Mouse (Mus musculus): Measurements from ENCODE around the gene Trappc10. TPM values are rescaled to one million over a fixed set of nuclear protein-coding genes. Genes with fewer than 3 reads are reported as not detected.
"Not testable (repeated sequence)": the region's sequence is repeated elsewhere in the genome, so short reads cannot be mapped to it uniquely, and the experiment has no call there.

Gene Trappc10
- polyA plus RNA-seq, 1 experiment from 2014 or later: 16.4 TPM

GRCm38 (mm10) chr10:78211311-78211710 lies 33.1 kb downstream of the Trappc10 start:
- WGBS (ENCODE audit: insufficient replicate concordance): 70% methylated on average over 6 of the region's 6 CpGs

DNA sequence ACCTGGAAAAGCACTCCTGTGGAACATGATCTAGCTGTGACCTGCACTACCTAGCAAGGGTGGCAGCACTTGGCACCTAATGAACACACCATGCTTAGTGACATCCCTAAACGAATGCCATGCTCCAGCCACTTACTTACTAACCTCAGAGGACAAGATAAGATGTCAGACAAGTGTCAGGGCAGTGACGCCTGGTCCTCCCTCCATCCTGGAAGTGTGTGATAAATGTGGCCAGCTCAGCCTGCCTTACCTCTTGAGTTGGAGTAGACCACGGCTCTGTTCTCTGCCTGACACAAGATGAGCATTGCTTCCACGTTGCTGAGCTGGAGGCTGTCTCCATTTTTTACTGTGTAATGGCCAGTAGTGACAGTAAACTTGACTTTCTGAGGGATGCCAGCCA lies 43.3 kb downstream of the Trappc10 start:
- 55% methylated on average over 4 of the region's 4 CpGs for WGBS (ENCODE audit: insufficient replicate concordance)
- no peak overlapping the region for H3K4me2 ChIP-seq
- no peak overlapping the region for H3K4me3 ChIP-seq (ENCODE audit: low read depth, low read length)
- no peaks in the 10 kb centered on the region for H3K4me1 ChIP-seq (ENCODE audit: control insufficient read depth, insufficient read depth, low read length)
- H3K9ac ChIP-seq (ENCODE audit: low read depth, low read length): no peak overlapping the region
- peaks cover 33% of the 10 kb centered on the region for H3K36me3 ChIP-seq (ENCODE audit: control insufficient read depth, insufficient read depth, low read length)
- no peaks in the 10 kb centered on the region for H3K9me3 ChIP-seq (replicated peaks; ENCODE audit: control insufficient read depth, low read length)
- H3K27me3 ChIP-seq (ENCODE audit: control insufficient read depth, insufficient read depth, low read length): no peaks in the 10 kb centered on the region
- ATAC-seq (replicated peaks; ENCODE audit: insufficient number of reproducible peaks, low FRiP score, low TSS enrichment): no peak
- no peak overlapping the region for H3K27ac ChIP-seq (ENCODE audit: low read depth, low read length)

More at GRCm38 (mm10) chr10:78211311-78211710, 33.1 kb downstream of the Trappc10 start:
- peaks cover 23% of the 10 kb centered on the region for H3K36me3 ChIP-seq (ENCODE audit: control insufficient read depth, insufficient read depth, low read length)
- H3K4me3 ChIP-seq (ENCODE audit: low read depth, low read length): no peak overlapping the region
- H3K9me3 ChIP-seq (replicated peaks; ENCODE audit: control insufficient read depth, low read length): no peaks in the 10 kb centered on the region
- no peak overlapping the region for H3K4me2 ChIP-seq
- H3K27ac ChIP-seq (ENCODE audit: low read depth, low read length): no peak overlapping the region
- no peaks in the 10 kb centered on the region for H3K4me1 ChIP-seq (ENCODE audit: control insufficient read depth, insufficient read depth, low read length)
- H3K27me3 ChIP-seq (ENCODE audit: control insufficient read depth, insufficient read depth, low read length): no peaks in the 10 kb centered on the region
- ATAC-seq (replicated peaks; ENCODE audit: insufficient number of reproducible peaks, low FRiP score, low TSS enrichment): no peak
- H3K9ac ChIP-seq (ENCODE audit: low read depth, low read length): no peak overlapping the region

GRCm38 (mm10) chr10:78192933-78193332 lies 51.5 kb downstream of the Trappc10 start:
- Histone ChIP-seq H3K27me3 (ENCODE audit: control insufficient read depth, insufficient read depth, low read length) (no peaks in the 10 kb centered on the region), H3K4me3 (ENCODE audit: low read depth, low read length) (no peak overlapping the region), H3K36me3 (ENCODE audit: control insufficient read depth, insufficient read depth, low read length) (peaks cover 41% of the 10 kb centered on the region), H3K9me3 (replicated peaks; ENCODE audit: control insufficient read depth, low read length) (no peaks in the 10 kb centered on the region), H3K27ac (ENCODE audit: low read depth, low read length) (no peak overlapping the region), H3K9ac (ENCODE audit: low read depth, low read length) (no peak overlapping the region), H3K4me1 (ENCODE audit: control insufficient read depth, insufficient read depth, low read length) (no peaks in the 10 kb centered on the region), H3K4me2 (no peak overlapping the region)
- 76% methylated on average over 5 of the region's 5 CpGs for WGBS (ENCODE audit: insufficient replicate concordance)
- ATAC-seq (replicated peaks; ENCODE audit: insufficient number of reproducible peaks, low FRiP score, low TSS enrichment): no peak

DNA sequence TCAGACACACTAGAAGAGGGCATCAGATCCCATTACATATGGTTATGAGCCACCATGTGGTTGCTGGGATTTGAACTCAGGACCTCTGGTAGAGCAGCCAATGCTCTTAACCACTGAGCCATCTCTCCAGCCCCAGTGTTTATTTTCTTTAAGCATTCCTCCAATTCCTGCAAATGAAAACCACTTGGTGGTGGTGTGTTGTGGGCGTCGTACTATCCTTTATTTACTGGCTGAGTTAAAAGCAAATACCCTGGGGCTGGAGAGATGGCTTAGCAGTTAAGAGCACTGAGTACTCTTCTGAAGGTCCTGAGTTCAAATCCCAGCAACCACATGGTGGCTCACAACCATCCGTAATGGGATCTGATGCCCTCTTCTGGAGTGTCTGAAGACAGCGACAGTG lies 58.4 kb downstream of the Trappc10 start:
- not testable (repeated sequence) for H3K9ac ChIP-seq (ENCODE audit: low read depth, low read length); H3K4me3 ChIP-seq (ENCODE audit: low read depth, low read length); ATAC-seq (replicated peaks; ENCODE audit: insufficient number of reproducible peaks, low FRiP score, low TSS enrichment); H3K9me3 ChIP-seq (replicated peaks; ENCODE audit: control insufficient read depth, low read length); H3K27me3 ChIP-seq (ENCODE audit: control insufficient read depth, insufficient read depth, low read length); H3K4me1 ChIP-seq (ENCODE audit: control insufficient read depth, insufficient read depth, low read length); H3K4me2 ChIP-seq; H3K27ac ChIP-seq (ENCODE audit: low read depth, low read length)
- H3K36me3 ChIP-seq (ENCODE audit: control insufficient read depth, insufficient read depth, low read length): peaks cover 19% of the 10 kb centered on the region
- 84% methylated on average over 4 of the region's 4 CpGs for WGBS (ENCODE audit: insufficient replicate concordance)

DNA sequence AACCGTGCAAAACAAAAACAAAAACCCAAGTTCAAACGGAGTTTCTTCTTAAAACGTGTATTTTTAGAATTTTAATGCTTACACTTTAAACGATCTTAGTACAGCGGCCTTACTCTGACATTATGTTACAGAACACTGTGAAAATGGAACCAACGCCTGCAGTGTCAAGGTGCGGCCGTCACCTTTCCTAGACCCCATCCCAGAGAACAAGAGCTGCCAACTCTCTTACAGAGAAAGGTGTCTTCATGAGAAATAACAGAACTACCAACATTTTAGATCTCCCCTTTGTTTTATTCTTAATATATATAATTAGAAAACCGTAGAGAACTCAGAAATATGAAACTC lies 59.1 kb downstream of the Trappc10 start:
- Histone ChIP-seq H3K36me3 (ENCODE audit: control insufficient read depth, insufficient read depth, low read length) (peaks cover 24% of the 10 kb centered on the region), H3K4me3 (ENCODE audit: low read depth, low read length) (peak overlapping the region; percentile 84), H3K4me1 (ENCODE audit: control insufficient read depth, insufficient read depth, low read length) (peaks cover 5% of the 10 kb centered on the region), H3K27ac (ENCODE audit: low read depth, low read length) (peak overlapping the region; percentile 66), H3K9me3 (replicated peaks; ENCODE audit: control insufficient read depth, low read length) (no peaks in the 10 kb centered on the region), H3K4me2 (peak overlapping the region; percentile 97), H3K9ac (ENCODE audit: low read depth, low read length) (peak overlapping the region; percentile 77), H3K27me3 (ENCODE audit: control insufficient read depth, insufficient read depth, low read length) (no peaks in the 10 kb centered on the region)
- ATAC-seq (replicated peaks; ENCODE audit: insufficient number of reproducible peaks, low FRiP score, low TSS enrichment): no peak
- 24% methylated on average over 9 of the region's 9 CpGs for WGBS (ENCODE audit: insufficient replicate concordance)

GRCm38 (mm10) chr10:78184531-78185380 lies 59.7 kb downstream of the Trappc10 start, which contains the start of gene Pwp2:
TSS of gene Pwp2 (minus strand) at chr10:78185149.
- peaks cover 5% of the 10 kb centered on the region for H3K4me1 ChIP-seq (ENCODE audit: control insufficient read depth, insufficient read depth, low read length)
- H3K36me3 ChIP-seq (ENCODE audit: control insufficient read depth, insufficient read depth, low read length): peaks cover 25% of the 10 kb centered on the region
- H3K4me2 ChIP-seq: peak within 1 kb of the TSS; percentile 97
- H3K4me3 ChIP-seq (ENCODE audit: low read depth, low read length): peak within 1 kb of the TSS; percentile 84
- H3K27ac ChIP-seq (ENCODE audit: low read depth, low read length): peak within 1 kb of the TSS; percentile 66
- no peaks in the 10 kb centered on the region for H3K9me3 ChIP-seq (replicated peaks; ENCODE audit: control insufficient read depth, low read length)
- under 1% methylated on average over 47 of the region's 47 CpGs for WGBS (ENCODE audit: insufficient replicate concordance)
- peak; percentile 87 for ATAC-seq (replicated peaks; ENCODE audit: insufficient number of reproducible peaks, low FRiP score, low TSS enrichment)
- H3K27me3 ChIP-seq (ENCODE audit: control insufficient read depth, insufficient read depth, low read length): no peaks in the 10 kb centered on the region
- H3K9ac ChIP-seq (ENCODE audit: low read depth, low read length): peak within 1 kb of the TSS; percentile 77

GRCm38 (mm10) chr10:78183577-78183976 lies 60.9 kb downstream of the Trappc10 start:
- Histone ChIP-seq H3K9ac (ENCODE audit: low read depth, low read length) (no peak overlapping the region), H3K9me3 (replicated peaks; ENCODE audit: control insufficient read depth, low read length) (no peaks in the 10 kb centered on the region), H3K4me1 (ENCODE audit: control insufficient read depth, insufficient read depth, low read length) (peaks cover 5% of the 10 kb centered on the region), H3K27ac (ENCODE audit: low read depth, low read length) (no peak overlapping the region), H3K36me3 (ENCODE audit: control insufficient read depth, insufficient read depth, low read length) (peaks cover 23% of the 10 kb centered on the region), H3K27me3 (ENCODE audit: control insufficient read depth, insufficient read depth, low read length) (no peaks in the 10 kb centered on the region), H3K4me3 (ENCODE audit: low read depth, low read length) (no peak overlapping the region; the same call in 1 of the 2 replicates), H3K4me2 (no peak overlapping the region)
- WGBS (ENCODE audit: insufficient replicate concordance): 81% methylated on average over 3 of the region's 3 CpGs
- ATAC-seq (replicated peaks; ENCODE audit: insufficient number of reproducible peaks, low FRiP score, low TSS enrichment): no peak

DNA sequence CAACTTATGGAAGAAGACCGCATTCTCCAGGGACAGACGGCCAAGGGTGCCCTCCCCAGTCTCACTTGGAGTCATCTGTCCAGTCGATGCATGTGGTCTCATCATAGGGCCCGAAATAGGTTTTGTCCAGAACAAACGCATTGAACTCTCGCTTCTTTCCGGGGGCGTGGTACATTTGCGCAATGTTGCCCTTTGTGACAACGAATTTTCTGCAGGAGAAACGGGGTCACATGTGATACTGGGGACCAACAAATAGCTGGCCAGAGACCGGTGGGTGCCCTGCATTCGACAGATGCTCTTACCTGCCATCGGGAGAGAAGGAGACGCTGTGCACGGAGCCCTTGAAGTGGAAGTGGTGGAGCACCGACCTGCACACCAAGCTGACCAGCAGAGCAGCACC lies 62.1 kb downstream of the Trappc10 start:
- no peaks in the 10 kb centered on the region for H3K27me3 ChIP-seq (ENCODE audit: control insufficient read depth, insufficient read depth, low read length)
- H3K4me1 ChIP-seq (ENCODE audit: control insufficient read depth, insufficient read depth, low read length): peaks cover 5% of the 10 kb centered on the region
- H3K27ac ChIP-seq (ENCODE audit: low read depth, low read length): no peak overlapping the region
- no peaks in the 10 kb centered on the region for H3K9me3 ChIP-seq (replicated peaks; ENCODE audit: control insufficient read depth, low read length)
- ATAC-seq (replicated peaks; ENCODE audit: insufficient number of reproducible peaks, low FRiP score, low TSS enrichment): no peak
- H3K4me2 ChIP-seq: no peak overlapping the region
- WGBS (ENCODE audit: insufficient replicate concordance): 93% methylated on average over 17 of the region's 17 CpGs
- no peak overlapping the region for H3K9ac ChIP-seq (ENCODE audit: low read depth, low read length)
- H3K4me3 ChIP-seq (ENCODE audit: low read depth, low read length): no peak overlapping the region
- peaks cover 26% of the 10 kb centered on the region for H3K36me3 ChIP-seq (ENCODE audit: control insufficient read depth, insufficient read depth, low read length)

- H3K27me3 ChIP-seq (ENCODE audit: control insufficient read depth, insufficient read depth, low read length): no peaks in the 10 kb centered on the region
- no peaks in the 10 kb centered on the region for H3K9me3 ChIP-seq (replicated peaks; ENCODE audit: control insufficient read depth, low read length)
- H3K36me3 ChIP-seq (ENCODE audit: control insufficient read depth, insufficient read depth, low read length): peaks cover 37% of the 10 kb centered on the region
- peaks cover 5% of the 10 kb centered on the region; the same call in 1 of the 2 replicates for H3K4me1 ChIP-seq (ENCODE audit: control insufficient read depth, insufficient read depth, low read length)
- no peak overlapping the region for H3K4me2 ChIP-seq
- H3K4me3 ChIP-seq (ENCODE audit: low read depth, low read length): no peak overlapping the region
- no peak overlapping the region for H3K27ac ChIP-seq (ENCODE audit: low read depth, low read length)
- 84% methylated on average over 5 of the region's 5 CpGs for WGBS (ENCODE audit: insufficient replicate concordance)
- H3K9ac ChIP-seq (ENCODE audit: low read depth, low read length): no peak overlapping the region
- ATAC-seq (replicated peaks; ENCODE audit: insufficient number of reproducible peaks, low FRiP score, low TSS enrichment): no peak
Measured at GRCm38 (mm10) chr10:78174474-78174873, 70.0 kb downstream of the Trappc10 start.

Data from heart, embryonic 11.5 days (tissue).